Mouse (Mus musculus) layer of hippocampus, adult 2 months (tissue): ENCODE data around the gene Kpna1. TPM values are rescaled to one million over a fixed set of nuclear protein-coding genes. Genes with fewer than 3 reads are reported as not detected.
"Not testable (repeated sequence)": the region's sequence is repeated elsewhere in the genome, so short reads cannot be mapped to it uniquely, and the experiment has no call there.

Experiments
- DNase-seq, 2 experiments: peaks; one replicate each; pipeline ENCODE4 v3.0.0; 2022; ENCODE audit warnings: low spot score in 2 of 2
- H3K27ac ChIP-seq: fragments of 200-600 bp; 2 replicates; pipeline ENCODE4 v1.8.1; 2022
- H3K4me3 ChIP-seq: fragments of 200-600 bp; 2 replicates; pipeline ENCODE4 v1.8.1; 2022; ENCODE audit warnings: mild to moderate bottlenecking
- CTCF ChIP-seq: fragments of 200-600 bp; conservative IDR thresholded peaks from 2 replicates; pipeline ENCODE4 v1.8.1; 2022; ENCODE audit warnings: antibody characterized with exemption, mild to moderate bottlenecking, moderate library complexity
- long read RNA-seq, 2 experiments: library from polyadenylated mRNA; stranded (forward); transcript quantifications; one replicate each; pipeline ENCODE4 v2.0.0; 2021; ENCODE audit warnings: borderline mapping rate in 2 of 2
- total RNA-seq, 2 experiments: library from RNA; stranded (reverse); gene quantifications; 2 replicates each; pipeline ENCODE4 v1.2.3; 2021

Gene Kpna1
- total RNA-seq = 100 to 1,000 TPM; 139 to 141 TPM
- long read RNA-seq, experiment 1, full-length matches to known transcripts = 79 of 95 reads
- long read RNA-seq, experiment 1, partial matches to known transcripts = 9 of 95 reads
- long read RNA-seq, experiment 1, other reads (novel, unspliced or antisense) = 7 of 95 reads
- long read RNA-seq, experiment 2, full-length matches to known transcripts = 133 of 159 reads
- long read RNA-seq, experiment 2, partial matches to known transcripts = 7 of 159 reads
- long read RNA-seq, experiment 2, other reads (novel, unspliced or antisense) = 19 of 159 reads

DNA sequence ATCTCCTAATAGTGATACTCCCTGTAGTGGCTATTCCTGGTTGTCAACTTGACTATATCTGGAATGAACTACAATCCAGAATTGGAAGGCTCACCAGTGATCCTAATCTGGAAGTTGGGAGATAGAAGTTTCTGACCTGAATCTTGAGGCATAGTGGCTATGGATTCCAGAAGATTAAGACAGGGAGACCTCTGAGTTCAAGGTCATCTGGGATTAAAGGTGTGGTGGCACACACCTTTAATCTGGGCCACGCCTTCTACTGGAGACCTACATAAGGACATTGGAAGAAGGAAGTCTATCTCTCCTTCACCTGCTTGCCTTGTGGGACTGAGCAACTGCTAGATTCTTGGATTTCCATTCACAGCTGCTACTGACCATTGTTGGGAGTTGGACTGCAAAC, at the start of gene Kpna1:
Gene Kpna1 (plus strand): TSS at position 301 of the 400 bp plus-strand sequence.
- DNase-seq, H3K27ac ChIP-seq, H3K4me3 ChIP-seq: not testable (repeated sequence)

DNA sequence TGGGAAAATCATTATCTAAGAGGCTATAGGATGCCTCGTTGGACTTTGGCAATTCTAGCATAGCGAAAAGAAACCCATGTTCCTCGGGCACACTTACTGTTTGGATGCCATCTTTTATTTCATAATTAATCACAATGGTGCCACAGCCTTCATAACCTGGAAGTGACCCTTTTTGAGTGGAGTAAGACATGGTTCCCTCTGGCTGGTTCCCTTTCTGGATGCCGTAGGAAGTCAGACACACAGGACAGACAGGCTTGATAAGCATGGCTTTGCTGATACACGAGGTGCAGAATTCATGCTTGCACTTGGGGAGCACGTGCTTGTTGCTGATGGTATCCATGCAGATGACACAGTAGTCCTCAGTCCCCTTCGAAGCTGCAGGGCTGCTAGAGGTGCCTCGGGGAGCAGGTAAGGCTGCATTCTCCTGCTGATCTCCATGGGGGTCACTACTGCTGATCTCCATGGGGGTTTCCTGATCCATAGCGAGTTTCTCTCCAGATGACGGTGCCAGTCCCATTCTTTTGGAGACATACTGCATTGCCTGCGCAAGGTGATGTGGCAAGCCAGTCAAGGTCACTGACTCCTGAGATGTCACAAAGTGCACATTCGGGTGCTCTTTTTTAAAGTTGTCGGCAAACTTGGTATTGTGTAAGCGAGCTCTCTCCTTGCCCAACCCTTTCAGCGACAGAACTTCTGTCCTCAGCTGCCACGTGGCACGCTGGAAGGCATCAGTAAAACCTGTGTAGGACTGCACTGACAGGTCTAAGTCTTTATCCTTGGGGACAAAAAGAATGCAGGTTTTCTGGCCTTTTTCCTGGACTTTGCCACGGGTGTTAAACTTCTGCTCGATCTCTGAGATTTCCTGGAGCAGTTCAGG, 46.1 kb upstream of the Kpna1 start:
- TF ChIP-seq CTCF = no peak
- no peak for DNase-seq
- no peak overlapping the region for H3K27ac ChIP-seq
- H3K4me3 ChIP-seq = no peak overlapping the region

DNA sequence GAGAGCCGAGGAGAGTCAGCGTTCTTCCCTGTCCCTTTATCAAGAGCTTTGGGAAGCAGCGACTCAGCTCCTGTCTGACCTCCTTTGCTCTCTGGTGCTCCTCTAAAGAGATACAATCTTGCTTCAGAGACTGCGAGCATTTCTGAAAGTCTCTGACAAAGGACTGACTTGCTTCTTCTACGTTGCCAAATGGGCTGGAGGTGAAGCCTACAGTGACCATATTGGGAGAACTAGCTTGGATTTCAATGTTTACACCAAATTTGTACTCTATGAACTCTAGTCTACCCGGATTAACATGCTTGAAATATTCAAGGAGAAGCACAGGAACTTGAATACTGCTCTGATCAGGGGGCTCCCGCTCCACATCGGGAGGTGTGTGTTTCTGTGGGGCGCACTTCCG, 45.4 kb upstream of the Kpna1 start:
- DNase-seq = no peak
- Histone ChIP-seq H3K4me3 (no peak overlapping the region), H3K27ac (no peak overlapping the region)
- no peak for TF ChIP-seq CTCF

DNA sequence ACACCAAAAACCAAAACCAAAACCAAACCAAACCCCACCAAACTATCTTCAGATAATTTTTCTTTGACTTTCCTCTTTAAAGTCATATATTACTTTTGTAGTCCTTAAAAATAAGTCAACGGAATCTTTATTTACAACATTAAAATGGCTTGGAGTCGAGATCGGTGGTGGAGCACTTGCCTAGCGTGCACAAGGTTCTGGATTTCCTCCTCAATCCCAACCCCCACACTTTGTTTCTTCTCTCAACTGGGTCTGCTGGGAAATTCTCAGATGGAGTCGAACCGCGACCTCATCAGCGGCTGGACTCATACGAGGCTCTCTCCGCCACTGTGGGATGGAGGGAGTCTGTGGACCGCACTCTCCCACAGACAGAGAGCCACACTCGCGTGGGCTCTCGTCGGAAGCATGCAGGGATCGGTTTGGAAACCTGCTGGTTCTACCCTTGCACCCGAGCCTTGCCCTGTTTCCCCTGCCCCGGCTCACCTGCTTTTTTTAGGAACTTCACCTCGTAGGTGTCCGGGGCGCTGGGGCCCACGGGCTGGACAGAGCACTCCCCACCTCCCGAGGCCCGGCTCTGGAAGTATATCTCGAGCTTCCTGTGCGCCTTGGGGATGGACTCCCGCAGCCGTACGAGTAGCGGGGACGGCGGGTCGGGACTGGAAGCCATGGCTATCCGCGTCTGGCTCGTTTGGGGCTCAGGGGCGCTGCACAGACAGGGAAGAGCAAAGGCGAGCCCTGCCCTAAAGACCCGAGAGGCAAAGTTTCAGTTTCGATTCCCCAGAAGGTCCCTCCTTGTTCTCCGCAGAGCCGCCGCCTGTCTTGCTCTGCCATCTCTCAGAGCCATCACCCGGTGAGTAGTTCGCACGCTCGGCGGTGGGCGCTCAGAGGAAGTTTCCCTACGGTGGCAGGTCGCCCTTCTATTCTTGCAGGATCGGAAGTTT, 40.1 kb upstream of the Kpna1 start, which contains the start of the genes Parp9 and Dtx3l:
Gene Parp9 (plus strand): TSS at position 260 of the 941 bp plus-strand sequence.
Gene Dtx3l (minus strand): TSS at position 941 of the 941 bp plus-strand sequence.
- Histone ChIP-seq H3K27ac (peak within 1 kb of the TSS; percentile 74), H3K4me3 (peak within 1 kb of the TSS; percentile 88)
- DNase-seq = peak in 1 of 2 experiments; percentile 32
- TF ChIP-seq CTCF = no peak

DNA sequence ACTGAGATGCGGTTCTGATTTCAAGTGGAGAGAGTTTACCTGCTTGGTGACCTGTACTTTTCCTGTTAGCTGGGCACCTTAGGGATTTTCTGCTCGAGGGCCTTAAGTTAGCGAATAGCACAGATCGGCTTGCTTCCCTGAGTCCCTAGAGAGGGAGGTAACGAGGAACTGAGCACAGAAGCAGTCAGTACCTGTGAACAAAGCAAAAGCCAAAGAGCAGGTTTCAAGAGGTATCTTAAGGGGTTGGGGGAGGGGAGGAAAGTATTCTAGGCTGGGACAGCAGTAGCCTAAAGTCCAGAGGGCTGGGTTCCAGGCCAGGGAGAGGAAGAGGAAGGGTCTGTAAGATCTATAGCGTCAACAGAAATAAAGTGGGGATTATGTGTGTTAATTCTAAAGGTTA, 39.3 kb upstream of the Kpna1 start:
- H3K27ac ChIP-seq = peak overlapping the region; percentile 74
- H3K4me3 ChIP-seq = peak overlapping the region; percentile 88
- no peak for TF ChIP-seq CTCF
- no peak for DNase-seq

DNA sequence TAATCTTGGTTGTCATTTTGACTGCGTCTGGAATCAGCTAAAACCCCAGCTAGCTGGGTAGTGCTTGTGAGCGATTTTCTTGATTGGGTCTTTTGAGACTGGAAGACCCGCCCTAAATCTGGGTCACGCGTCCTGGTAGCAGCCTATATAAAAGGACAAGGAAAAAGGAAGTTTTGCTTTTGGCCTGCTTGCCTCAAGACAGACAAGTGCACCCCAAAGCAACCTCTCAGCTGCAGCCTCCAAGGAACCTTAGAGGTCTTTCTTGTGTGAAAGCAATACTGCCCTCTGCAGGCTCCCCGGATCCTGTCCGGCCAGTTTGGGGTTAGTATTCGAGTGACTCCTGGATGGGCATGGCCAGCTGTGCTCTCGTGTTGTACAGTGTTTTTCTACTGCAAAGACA, 38.9 kb upstream of the Kpna1 start:
- Histone ChIP-seq H3K27ac (no peak overlapping the region), H3K4me3 (peak overlapping the region; percentile 88)
- peak; percentile 89 for TF ChIP-seq CTCF
- DNase-seq = peak; percentile 60 to 64

DNA sequence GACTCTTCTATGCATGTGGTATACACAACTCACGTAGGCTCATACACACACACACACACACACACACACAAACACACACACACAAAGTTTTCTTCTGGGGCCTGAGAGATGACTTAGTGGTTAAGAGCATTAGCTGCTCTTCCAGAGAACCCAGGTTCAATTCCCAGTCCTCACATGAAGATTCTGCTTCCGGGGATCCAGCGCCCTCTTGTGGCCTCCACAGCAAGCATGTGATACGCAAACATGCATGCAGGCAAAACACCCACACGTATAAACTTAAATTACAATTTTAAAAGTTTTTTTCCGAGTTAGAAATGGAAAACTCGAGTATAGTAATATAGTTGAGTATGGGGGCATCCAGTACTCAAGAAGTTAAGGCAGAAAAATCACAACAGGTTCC, 37.2 kb upstream of the Kpna1 start:
- no peak for DNase-seq
- H3K27ac ChIP-seq = no peak overlapping the region
- no peak overlapping the region for H3K4me3 ChIP-seq
- TF ChIP-seq CTCF = peak; percentile 61

DNA sequence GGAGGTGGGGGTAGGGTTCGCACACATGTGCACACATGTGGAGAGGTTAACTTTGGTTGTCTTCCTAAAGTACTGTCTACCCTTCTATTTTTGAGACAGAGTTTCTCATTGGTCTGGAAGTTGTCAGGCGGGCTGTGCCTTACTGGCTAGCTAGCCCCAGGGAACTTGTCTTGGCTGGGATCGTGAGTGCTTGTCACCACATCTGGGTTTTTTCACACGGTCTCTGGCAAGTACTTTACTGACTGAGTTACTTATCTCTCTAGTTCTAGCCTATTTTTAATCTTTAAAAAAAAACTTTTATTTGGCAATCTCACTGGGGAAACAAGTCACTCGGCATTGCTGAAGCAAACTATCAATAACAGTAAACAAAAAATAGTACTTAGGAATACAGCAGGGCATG, 29.3 kb upstream of the Kpna1 start:
- no peak for TF ChIP-seq CTCF
- H3K4me3 ChIP-seq = no peak overlapping the region
- no peak for DNase-seq
- H3K27ac ChIP-seq = no peak overlapping the region

DNA sequence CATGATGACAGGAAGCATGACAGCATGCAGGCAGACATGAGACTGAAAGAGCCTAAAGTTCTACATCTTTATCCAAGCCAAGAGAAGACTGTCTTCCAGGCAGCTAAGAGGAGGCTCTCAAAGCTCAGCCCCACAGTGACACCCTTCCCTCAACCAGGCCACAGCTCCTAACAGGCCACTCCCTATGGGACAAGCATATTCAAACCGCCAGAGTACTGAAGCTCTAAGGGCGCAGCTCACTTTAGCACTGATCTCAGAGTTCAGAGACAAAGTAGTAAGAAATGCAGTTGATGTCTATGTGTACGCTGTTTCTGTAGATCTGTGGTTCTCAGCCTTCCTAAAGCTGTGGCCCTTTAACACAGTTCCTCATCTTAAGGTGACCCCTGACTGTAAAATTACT, 27.3 kb upstream of the Kpna1 start:
- DNase-seq = no peak
- H3K4me3 ChIP-seq = no peak overlapping the region
- H3K27ac ChIP-seq = no peak overlapping the region
- TF ChIP-seq CTCF = no peak

DNA sequence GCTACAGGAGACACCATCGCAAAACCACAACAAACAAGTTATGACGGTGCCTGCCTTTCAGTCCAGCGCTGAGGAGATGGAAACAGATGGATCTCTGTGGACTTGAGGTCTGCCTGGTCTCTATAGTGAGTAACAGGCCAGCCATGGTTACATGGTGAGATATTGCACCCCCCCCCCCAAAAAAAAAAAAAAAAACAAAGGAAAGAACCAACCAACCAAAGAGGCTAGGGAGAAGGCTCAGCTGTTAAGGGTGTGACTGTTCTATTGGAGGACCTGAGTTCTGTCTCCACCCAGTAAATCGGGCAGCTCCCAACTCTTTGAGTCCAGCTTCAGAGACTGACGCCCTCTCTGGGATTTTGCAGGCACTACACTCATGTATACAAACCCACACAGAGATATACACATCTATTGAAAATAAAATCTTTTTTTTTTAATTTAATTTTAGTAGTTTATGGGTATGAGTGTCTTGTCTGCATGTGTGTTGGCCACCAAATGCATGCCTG, 25.9 kb upstream of the Kpna1 start:
- no peak for TF ChIP-seq CTCF
- Histone ChIP-seq H3K4me3 (no peak overlapping the region), H3K27ac (no peak overlapping the region)
- DNase-seq = no peak

DNA sequence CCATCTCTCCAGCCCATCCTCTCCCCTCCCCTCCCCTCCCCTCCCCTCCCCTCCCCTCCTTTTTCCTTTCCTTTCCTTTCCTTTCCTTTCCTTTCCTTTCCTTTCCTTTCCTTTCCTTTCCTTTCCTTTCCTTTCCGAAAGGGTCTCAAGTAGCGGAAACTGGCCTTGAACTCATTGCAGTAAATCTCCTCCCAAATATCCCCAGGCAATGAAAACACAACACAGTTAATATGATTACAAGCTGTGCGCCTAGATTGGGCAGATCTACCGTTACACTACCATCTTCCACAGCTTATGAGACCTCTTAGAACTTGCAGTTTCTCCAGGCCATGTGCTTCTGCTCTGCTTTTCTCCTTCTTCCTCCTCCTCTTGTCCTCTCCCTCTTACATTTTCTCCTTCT, 12.6 kb upstream of the Kpna1 start:
- DNase-seq, H3K27ac ChIP-seq, H3K4me3 ChIP-seq: not testable (repeated sequence)

DNA sequence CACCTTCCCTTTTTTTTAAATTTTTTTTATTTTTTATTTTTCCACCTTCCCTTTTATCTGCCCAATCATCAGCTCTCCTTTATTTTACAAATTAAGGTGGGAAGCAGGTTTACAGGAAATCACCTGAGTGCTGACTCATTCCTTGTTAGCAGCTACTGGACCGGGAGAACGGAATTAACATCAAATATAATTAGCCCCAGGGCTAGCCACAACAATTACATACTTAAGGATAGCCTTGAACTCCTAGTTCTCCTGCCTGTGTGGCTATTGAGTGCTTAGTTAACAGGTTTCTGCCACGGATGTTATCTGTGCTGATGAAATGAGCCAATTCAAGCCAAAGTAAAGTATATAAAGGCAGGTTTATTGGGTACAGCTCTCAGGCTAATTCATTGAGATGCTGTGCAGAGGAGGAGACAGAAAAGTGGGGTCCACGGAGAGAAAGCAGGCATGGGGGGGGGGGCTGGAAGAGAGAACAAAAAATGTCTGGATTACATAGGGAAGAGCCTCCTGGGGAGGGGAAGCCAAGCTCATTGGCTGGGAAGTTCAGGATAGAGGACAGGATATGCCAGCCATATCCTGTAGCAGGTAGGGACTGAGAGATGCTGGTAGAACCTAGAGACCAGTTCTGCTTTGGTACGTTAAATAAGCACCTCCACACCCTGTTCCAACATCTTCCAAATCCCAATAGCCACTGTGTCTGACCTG, 12.0 kb upstream of the Kpna1 start:
- Histone ChIP-seq H3K4me3 (no peak overlapping the region), H3K27ac (no peak overlapping the region)
- no peak for TF ChIP-seq CTCF
- no peak for DNase-seq
